Mouse (Mus musculus) intestine, postnatal 0 days (tissue): ENCODE results near the gene Zfp148. TPM values are rescaled to one million over a fixed set of nuclear protein-coding genes. Genes with fewer than 3 reads are reported as not detected.

Source experiments
- ATAC-seq: fragments of 200-750 bp; cut with Nextera tagmentation; 2 replicates; pipeline ENCODE4 v1.8.0; 2017; ENCODE audit warnings: mild to moderate bottlenecking, moderate TSS enrichment, moderate library complexity
- H3K27ac ChIP-seq: fragments of 300-500 bp; sonication (generic); 2 replicates; pipeline ENCODE4 v1.5.1; 2014; ENCODE audit warnings: mild to moderate bottlenecking, low read depth, low read length, moderate library complexity
- H3K27me3 ChIP-seq: fragments of 300-500 bp; sonication (generic); replicated peaks from 2 replicates; pipeline ENCODE4 v1.6.1; 2014; ENCODE audit warnings: low read length, mixed read lengths; ENCODE audit not compliant: control insufficient read depth, insufficient read depth
- H3K36me3 ChIP-seq: fragments of 300-500 bp; sonication (generic); 2 replicates; pipeline ENCODE4 v1.6.1; 2014; ENCODE audit warnings: mild to moderate bottlenecking, moderate library complexity; ENCODE audit not compliant: control insufficient read depth, insufficient read depth
- H3K4me1 ChIP-seq: fragments of 300-500 bp; sonication (generic); replicated peaks from 2 replicates; pipeline ENCODE4 v1.6.1; 2014; ENCODE audit warnings: antibody characterized with exemption, low read length, mixed read lengths; ENCODE audit not compliant: control insufficient read depth, insufficient read depth
- H3K4me2 ChIP-seq: fragments of 300-500 bp; sonication (generic); replicated peaks from 2 replicates; pipeline ENCODE4 v1.6.1; 2014; ENCODE audit warnings: low read depth, mild to moderate bottlenecking, moderate library complexity
- H3K4me3 ChIP-seq: fragments of 300-500 bp; sonication (generic); 2 replicates; pipeline ENCODE4 v1.5.1; 2014; ENCODE audit warnings: low read depth, low read length
- H3K9ac ChIP-seq: fragments of 300-500 bp; sonication (generic); 2 replicates; pipeline ENCODE4 v1.6.1; 2014; ENCODE audit warnings: mild to moderate bottlenecking, low read depth, low read length
- H3K9me3 ChIP-seq: fragments of 300-500 bp; sonication (generic); 2 replicates; pipeline ENCODE4 v1.6.1; 2016; ENCODE audit warnings: mixed run types; ENCODE audit not compliant: control insufficient read depth
- CTCF ChIP-seq: sonication (generic); IDR thresholded peaks from 2 replicates; pipeline ENCODE4 v1.5.1; 2016; ENCODE audit warnings: low read depth, mild to moderate bottlenecking, control low read depth, antibody characterized with exemption, moderate library complexity
- WGBS: fragments of 180-500 bp; shearing (Covaris S2); extraction: QIAGEN DNeasy Blood & Tissue Kit; methylation state at CpG from one replicate; pipeline ENCODE4 v1.1.7; 2014; 5-methylcytosine and 5-hydroxymethylcytosine counted together
- polyA plus RNA-seq: library from polyadenylated mRNA; unstranded; fragments of >200 nt; fragmentation: Nextera tagmentation; extraction: Ambion mirVana; gene quantifications from 2 replicates; pipeline ENCODE4 v1.2.1, GENCODE M21; 2015

The Zfp148 gene
- polyA plus RNA-seq, 1 experiment from 2014 or later, result 20.5 TPM

GRCm38 (mm10) chr16:33342356-33342755 is 38.3 kb upstream of the Zfp148 start:
- TF ChIP-seq CTCF, result no peak
- 44% methylated on average over 1 of the region's 1 CpGs for WGBS
- no peak for ATAC-seq
- Histone ChIP-seq H3K36me3 (no peaks in the 10 kb centered on the region), H3K4me3 (no peak overlapping the region), H3K9ac (no peak overlapping the region), H3K27me3 (no peaks in the 10 kb centered on the region), H3K27ac (no peak overlapping the region), H3K4me2 (no peak overlapping the region), H3K4me1 (no peaks in the 10 kb centered on the region), H3K9me3 (no peaks in the 10 kb centered on the region)

GRCm38 (mm10) chr16:33343106-33343505 is 37.5 kb upstream of the Zfp148 start:
- H3K4me1 ChIP-seq, result no peaks in the 10 kb centered on the region
- no peak overlapping the region for H3K9ac ChIP-seq
- H3K4me2 ChIP-seq, result no peak overlapping the region
- no peak for ATAC-seq
- no peak overlapping the region for H3K27ac ChIP-seq
- no peaks in the 10 kb centered on the region for H3K36me3 ChIP-seq
- H3K27me3 ChIP-seq, result no peaks in the 10 kb centered on the region
- H3K9me3 ChIP-seq, result no peaks in the 10 kb centered on the region
- H3K4me3 ChIP-seq, result no peak overlapping the region
- no peak for TF ChIP-seq CTCF
- WGBS, result 76% methylated on average over 5 of the region's 5 CpGs

- Histone ChIP-seq H3K9ac (no peak overlapping the region), H3K9me3 (no peaks in the 10 kb centered on the region), H3K4me2 (no peak overlapping the region), H3K27me3 (no peaks in the 10 kb centered on the region), H3K4me3 (no peak overlapping the region), H3K4me1 (no peaks in the 10 kb centered on the region), H3K27ac (no peak overlapping the region), H3K36me3 (no peaks in the 10 kb centered on the region)
- 83% methylated on average over 7 of the region's 7 CpGs for WGBS
- no peak for TF ChIP-seq CTCF
- ATAC-seq, result no peak
These were observed 37.0 kb upstream of the Zfp148 start for GRCm38 (mm10) chr16:33343601-33344000.

GRCm38 (mm10) chr16:33344379-33344778 is 36.3 kb upstream of the Zfp148 start:
- Histone ChIP-seq H3K4me1 (no peaks in the 10 kb centered on the region), H3K9ac (no peak overlapping the region), H3K36me3 (no peaks in the 10 kb centered on the region), H3K27me3 (no peaks in the 10 kb centered on the region), H3K4me3 (no peak overlapping the region), H3K9me3 (no peaks in the 10 kb centered on the region), H3K27ac (no peak overlapping the region; the same call in 1 of the 2 replicates), H3K4me2 (peak overlapping the region; percentile 35; the same call in 1 of the 2 replicates)
- 58% methylated on average over 9 of the region's 9 CpGs for WGBS
- TF ChIP-seq CTCF, result no peak
- ATAC-seq, result no peak

GRCm38 (mm10) chr16:33344875-33345274 is 35.8 kb upstream of the Zfp148 start:
- Histone ChIP-seq H3K36me3 (no peaks in the 10 kb centered on the region), H3K27me3 (no peaks in the 10 kb centered on the region), H3K4me1 (no peaks in the 10 kb centered on the region), H3K9ac (no peak overlapping the region), H3K4me2 (peak overlapping the region; percentile 35; the same call in 1 of the 2 replicates), H3K9me3 (no peaks in the 10 kb centered on the region), H3K4me3 (no peak overlapping the region), H3K27ac (no peak overlapping the region)
- ATAC-seq, result no peak
- 72% methylated on average over 4 of the region's 4 CpGs for WGBS
- no peak for TF ChIP-seq CTCF

GRCm38 (mm10) chr16:33346376-33346775 is 34.3 kb upstream of the Zfp148 start:
- no peak overlapping the region for H3K4me3 ChIP-seq
- no peak overlapping the region for H3K9ac ChIP-seq
- H3K4me2 ChIP-seq, result no peak overlapping the region
- WGBS, result 35% methylated on average over 3 of the region's 3 CpGs
- H3K36me3 ChIP-seq, result no peaks in the 10 kb centered on the region
- no peaks in the 10 kb centered on the region for H3K4me1 ChIP-seq
- TF ChIP-seq CTCF, result no peak
- no peak for ATAC-seq
- no peaks in the 10 kb centered on the region for H3K27me3 ChIP-seq
- no peaks in the 10 kb centered on the region for H3K9me3 ChIP-seq
- no peak overlapping the region for H3K27ac ChIP-seq

GRCm38 (mm10) chr16:33347134-33347533 is 33.5 kb upstream of the Zfp148 start:
- no peak for ATAC-seq
- no peaks in the 10 kb centered on the region for H3K27me3 ChIP-seq
- H3K4me3 ChIP-seq, result no peak overlapping the region
- no peak overlapping the region for H3K9ac ChIP-seq
- H3K4me1 ChIP-seq, result no peaks in the 10 kb centered on the region
- no peak for TF ChIP-seq CTCF
- no peaks in the 10 kb centered on the region for H3K9me3 ChIP-seq
- no peaks in the 10 kb centered on the region for H3K36me3 ChIP-seq
- H3K27ac ChIP-seq, result no peak overlapping the region
- no peak overlapping the region for H3K4me2 ChIP-seq
- WGBS, result 72% methylated on average over 5 of the region's 5 CpGs
